10 mouse cellular contexts compared by ENCODE assay signal in genomic region chr15:99615246-99615645, GRCm38 (mm10). TPM values are rescaled to one million over a fixed set of nuclear protein-coding genes. Genes with fewer than 3 reads are reported as not detected.
A peak's percentile ranks its signal among the peaks of the same experiment; 100 is the strongest.
DNase-seq lines count a peak whose midpoint lies in the region; ATAC-seq and TF ChIP-seq lines count a peak whose summit lies in the region.
"Had no signal": no experiment of that assay in that cellular context is flagged by ENCODE, and none has a peak within 500 bp of the region (broad histone marks: within the 10 kb centered on the region; RNA-seq: fewer than 3 reads in every experiment).

No protein-coding gene starts in this region.

- no peak overlapping the region for H3K27ac ChIP-seq in embryonic facial prominence, embryonic 11.5 days (replicated peaks; ENCODE audit: low read depth, low read length)
- no peak overlapping the region; the same call in 1 of the 2 replicates for H3K27ac ChIP-seq in embryonic facial prominence, embryonic 10.5 days (replicated peaks)
- peak overlapping the region; percentile 76 for H3K27ac ChIP-seq in neural tube, embryonic 13.5 days (replicated peaks)
- H3K27ac ChIP-seq in thymus, adult 2 months (ENCODE audit: control insufficient read depth, insufficient read depth, low read length), result no peak overlapping the region

- peaks cover 2% of the 10 kb centered on the region; the same call in 1 of the 2 replicates for H3K27me3 ChIP-seq in embryonic facial prominence, embryonic 11.5 days (ENCODE audit: control insufficient read depth, insufficient read depth, low read length)
- peaks cover 44% of the 10 kb centered on the region for H3K27me3 ChIP-seq in embryonic facial prominence, embryonic 10.5 days (replicated peaks; ENCODE audit: low read depth, poor library complexity, severe bottlenecking)
- peaks cover 5% of the 10 kb centered on the region; the same call in 1 of the 2 replicates for H3K27me3 ChIP-seq in neural tube, embryonic 13.5 days
- H3K27me3 ChIP-seq in thymus, adult 2 months (ENCODE audit: control insufficient read depth, insufficient read depth, low read length), result no peaks in the 10 kb centered on the region; the same call in 1 of the 2 replicates

- H3K36me3 ChIP-seq in embryonic facial prominence, embryonic 11.5 days (replicated peaks; ENCODE audit: control insufficient read depth, insufficient read depth, low read depth, low read length), result no peaks in the 10 kb centered on the region
- H3K36me3 ChIP-seq in embryonic facial prominence, embryonic 10.5 days (replicated peaks), result peaks cover 17% of the 10 kb centered on the region
- 0 out of 2 replicates have a peak, but pooled peaks cover 3% of the 10 kb centered on the region for H3K36me3 ChIP-seq in neural tube, embryonic 13.5 days
- peaks cover 11% of the 10 kb centered on the region for H3K36me3 ChIP-seq in thymus, adult 2 months (ENCODE audit: control insufficient read depth, insufficient read depth, low read length)

- no peak for TF ChIP-seq POLR2A in thymus, adult 2 months (IDR thresholded peaks at IDR 0.05; ENCODE audit: control insufficient read depth, extremely low read depth, insufficient read depth, low read length, poor library complexity)

- no peak overlapping the region for H3K9ac ChIP-seq in embryonic facial prominence, embryonic 11.5 days (replicated peaks; ENCODE audit: low read length)
- H3K9ac ChIP-seq in neural tube, embryonic 13.5 days, result peak overlapping the region; percentile 48; the same call in 1 of the 2 replicates

- H3K4me1 ChIP-seq in embryonic facial prominence, embryonic 11.5 days (ENCODE audit: control insufficient read depth, insufficient read depth, low read length), result no peaks in the 10 kb centered on the region; the same call in 1 of the 2 replicates
- H3K4me1 ChIP-seq in embryonic facial prominence, embryonic 10.5 days, result peaks cover 29% of the 10 kb centered on the region
- H3K4me1 ChIP-seq in neural tube, embryonic 13.5 days (replicated peaks), result peaks cover 53% of the 10 kb centered on the region
- no peaks in the 10 kb centered on the region for H3K4me1 ChIP-seq in thymus, adult 2 months (replicated peaks; ENCODE audit: control insufficient read depth, insufficient read depth, low read length)

- no peak overlapping the region for H3K4me3 ChIP-seq in embryonic facial prominence, embryonic 11.5 days (ENCODE audit: low read depth, low read length)
- no peak overlapping the region for H3K4me3 ChIP-seq in embryonic facial prominence, embryonic 10.5 days
- no peak overlapping the region for H3K4me3 ChIP-seq in neural tube, embryonic 13.5 days
- no peak overlapping the region for H3K4me3 ChIP-seq in thymus, adult 2 months (ENCODE audit: control insufficient read depth, insufficient read depth, low read length)

- H3K4me2 ChIP-seq in embryonic facial prominence, embryonic 11.5 days (ENCODE audit: low read depth, low read length), result no peak overlapping the region
- H3K4me2 ChIP-seq in neural tube, embryonic 13.5 days, result 0 out of 2 replicates have a peak overlapping the region, but pooled peaks have one; percentile 9

- no peak for ATAC-seq in embryonic facial prominence, embryonic 11.5 days (replicated peaks; ENCODE audit: insufficient number of reproducible peaks, low FRiP score, low TSS enrichment, low read depth)
- no peak for ATAC-seq in neural tube, embryonic 13.5 days (ENCODE audit: low read depth)

- WGBS in embryonic facial prominence, embryonic 11.5 days, result 47% methylated on average over 9 of the region's 9 CpGs
- 55% methylated on average over 9 of the region's 9 CpGs for WGBS in embryonic facial prominence, embryonic 10.5 days
- WGBS in neural tube, embryonic 13.5 days, result 72% methylated on average over 9 of the region's 9 CpGs
- WGBS in thymus, adult 2 months, result 69% methylated on average over 9 of the region's 9 CpGs

- no peaks in the 10 kb centered on the region for H3K9me3 ChIP-seq in embryonic facial prominence, embryonic 11.5 days (replicated peaks; ENCODE audit: control insufficient read depth, low read length)
- H3K9me3 ChIP-seq in embryonic facial prominence, embryonic 10.5 days, result peaks cover 3% of the 10 kb centered on the region; the same call in 1 of the 2 replicates
- no peaks in the 10 kb centered on the region for H3K9me3 ChIP-seq in neural tube, embryonic 13.5 days

- TF ChIP-seq CTCF in thymus, adult 2 months (IDR thresholded peaks at IDR 0.05; ENCODE audit: borderline replicate concordance, control insufficient read depth, extremely low read depth, insufficient read depth, low read length, poor library complexity), result no peak

- DNase-seq in embryonic facial prominence, embryonic 11.5 days (ENCODE audit: low spot score), result peak; percentile 38
- DNase-seq in embryonic facial prominence, embryonic 10.5 days (ENCODE audit: low spot score), result no peak
- DNase-seq in neural tube, embryonic 10.5 days (ENCODE audit: extremely low spot score, low spot score), result no peak
- DNase-seq in lung, postnatal 36 days, result peak; percentile 61
- no peak for DNase-seq in B cell, adult 2 months
- no peak for DNase-seq in testis, postnatal 10 days (ENCODE audit: low spot score)
- no peak for DNase-seq in thymus, adult 2 months
- DNase-seq: adrenal gland, adult 8-10 months had no signal

RNA-seq across cellular contexts. Expression of gene Aqp6, which starts 14.0 kb away (rescaled TPM):
- 0.26 TPM in 1 of 2 replicates, not detected in the other for polyA plus RNA-seq in embryonic facial prominence, embryonic 11.5 days (2014; fragmentation: Nextera tagmentation; extraction: Ambion mirVana)
- 0.10 TPM in 1 of 2 replicates, not detected in the other for polyA plus RNA-seq in embryonic facial prominence, embryonic 10.5 days (2016; fragmentation: Nextera tagmentation; extraction: Ambion mirVana)
- 3.5 and 3.6 TPM in 2 replicates for polyA plus RNA-seq in neural tube, embryonic 13.5 days (2015; fragmentation: Nextera tagmentation; extraction: Ambion mirVana)
- polyA plus RNA-seq in thymus, adult 2 months (2012; rRNA removed), result 0.24 and 0.40 TPM in 2 replicates
- polyA plus RNA-seq: large intestine, adult 2 months had no signal

RNA-seq across cellular contexts. Expression of gene Aqp5, which starts 24.7 kb away (rescaled TPM):
- polyA plus RNA-seq in embryonic facial prominence, embryonic 11.5 days (2014; fragmentation: Nextera tagmentation; extraction: Ambion mirVana), result not detected in 2 replicates
- 0.10 TPM in 1 of 2 replicates, not detected in the other for polyA plus RNA-seq in embryonic facial prominence, embryonic 10.5 days (2016; fragmentation: Nextera tagmentation; extraction: Ambion mirVana)
- 1.9 and 2.3 TPM in 2 replicates for polyA plus RNA-seq in neural tube, embryonic 13.5 days (2015; fragmentation: Nextera tagmentation; extraction: Ambion mirVana)
- polyA plus RNA-seq in thymus, adult 2 months (2012; rRNA removed), result 2.7 and 3.3 TPM in 2 replicates

RNA-seq across cellular contexts. Expression of gene Racgap1, which starts 36.2 kb away (rescaled TPM):
- polyA plus RNA-seq in embryonic facial prominence, embryonic 11.5 days (2014; fragmentation: Nextera tagmentation; extraction: Ambion mirVana), result 147 and 152 TPM in 2 replicates
- 146 TPM in 2 replicates for polyA plus RNA-seq in embryonic facial prominence, embryonic 10.5 days (2016; fragmentation: Nextera tagmentation; extraction: Ambion mirVana)
- polyA plus RNA-seq in neural tube, embryonic 13.5 days (2015; fragmentation: Nextera tagmentation; extraction: Ambion mirVana), result 130 and 133 TPM in 2 replicates
- 80.2 and 95.6 TPM in 2 replicates for polyA plus RNA-seq in thymus, adult 2 months (2012; rRNA removed)

RNA-seq across cellular contexts. Expression of gene Aqp2, which starts 36.4 kb away (rescaled TPM):
- polyA plus RNA-seq in embryonic facial prominence, embryonic 11.5 days (2014; fragmentation: Nextera tagmentation; extraction: Ambion mirVana), result not detected in 2 replicates
- polyA plus RNA-seq in embryonic facial prominence, embryonic 10.5 days (2016; fragmentation: Nextera tagmentation; extraction: Ambion mirVana), result not detected in 2 replicates
- not detected in 2 replicates for polyA plus RNA-seq in neural tube, embryonic 13.5 days (2015; fragmentation: Nextera tagmentation; extraction: Ambion mirVana)
- polyA plus RNA-seq in thymus, adult 2 months (2012; rRNA removed), result 0.47 TPM in 1 of 2 replicates, not detected in the other
- polyA plus RNA-seq: large intestine, adult 2 months had no signal

RNA-seq across cellular contexts. Expression of gene Asic1, which starts 54.9 kb away (rescaled TPM):
- polyA plus RNA-seq in embryonic facial prominence, embryonic 11.5 days (2014; fragmentation: Nextera tagmentation; extraction: Ambion mirVana), result 2.6 and 4.1 TPM in 2 replicates
- 3.2 and 4.9 TPM in 2 replicates for polyA plus RNA-seq in embryonic facial prominence, embryonic 10.5 days (2016; fragmentation: Nextera tagmentation; extraction: Ambion mirVana)
- 76.0 and 77.8 TPM in 2 replicates for polyA plus RNA-seq in neural tube, embryonic 13.5 days (2015; fragmentation: Nextera tagmentation; extraction: Ambion mirVana)
- polyA plus RNA-seq in thymus, adult 2 months (2012; rRNA removed), result 0.13 and 0.19 TPM in 2 replicates

Comparison
In these comparisons a context has a peak if more than half of its experiments do, and no peak if none do; other contexts are left out.
1. DNase-seq: peak in embryonic facial prominence, embryonic 11.5 days (single experiment) and lung, postnatal 36 days (single experiment); none in embryonic facial prominence, embryonic 10.5 days (single experiment), neural tube, embryonic 10.5 days (single experiment), B cell, adult 2 months (0 of 2), testis, postnatal 10 days (single experiment) and thymus, adult 2 months (single experiment).